Mouse (Mus musculus) kidney, postnatal 25 days (tissue): ENCODE measurements around the gene Polr2j.

Experiments used
- DNase-seq, 2 experiments: peaks; one replicate each; pipeline ENCODE4 v3.0.0; 2021; ENCODE audit warnings: mixed read lengths in 2 of 2

Polr2j gene

DNA sequence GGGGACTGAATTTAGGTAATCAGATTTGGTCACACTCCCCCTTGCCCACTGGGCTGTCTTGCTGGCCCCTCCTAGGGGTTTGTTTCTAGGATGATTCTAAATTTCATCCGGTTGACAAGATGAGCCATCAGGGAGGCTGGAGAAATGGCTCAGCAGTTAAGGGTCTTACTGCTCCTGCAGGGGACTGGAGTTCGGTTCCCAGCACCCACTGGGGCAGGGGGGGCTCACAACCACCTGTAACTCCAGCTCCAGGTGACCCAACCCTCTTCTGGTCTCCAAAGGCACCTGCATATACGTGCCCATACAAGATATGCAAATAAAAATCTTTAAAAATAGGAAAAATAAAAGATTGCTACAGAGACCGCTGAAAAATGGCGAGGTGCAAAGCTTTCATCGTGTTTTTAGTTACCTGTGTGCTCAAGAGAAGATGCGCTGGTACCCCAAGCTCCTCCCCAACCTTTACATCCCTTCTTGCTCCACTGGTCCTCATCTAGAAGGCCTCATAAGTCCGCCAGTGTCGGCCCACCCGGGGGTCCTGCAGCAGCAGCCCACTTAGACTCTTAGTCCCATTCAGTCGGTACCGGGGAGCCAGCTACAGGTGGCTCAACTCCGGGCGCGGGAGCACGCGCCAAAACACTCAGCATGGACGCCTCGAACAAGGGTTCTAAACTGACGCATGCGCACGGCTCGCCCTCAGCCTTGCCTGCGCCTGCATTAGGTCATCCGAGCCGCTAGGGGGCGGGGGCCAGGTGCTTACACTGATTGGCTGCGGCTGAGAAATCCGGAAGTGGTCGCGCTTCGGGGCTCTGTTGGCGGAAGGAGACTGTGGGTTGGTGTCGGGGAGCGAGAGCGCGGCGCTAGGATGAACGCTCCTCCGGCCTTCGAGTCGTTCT lies at the start of gene Polr2j:
Polr2j (plus strand) TSS at position 741 of the 893 bp plus-strand sequence.
- peak; percentile 97 for DNase-seq

DNA sequence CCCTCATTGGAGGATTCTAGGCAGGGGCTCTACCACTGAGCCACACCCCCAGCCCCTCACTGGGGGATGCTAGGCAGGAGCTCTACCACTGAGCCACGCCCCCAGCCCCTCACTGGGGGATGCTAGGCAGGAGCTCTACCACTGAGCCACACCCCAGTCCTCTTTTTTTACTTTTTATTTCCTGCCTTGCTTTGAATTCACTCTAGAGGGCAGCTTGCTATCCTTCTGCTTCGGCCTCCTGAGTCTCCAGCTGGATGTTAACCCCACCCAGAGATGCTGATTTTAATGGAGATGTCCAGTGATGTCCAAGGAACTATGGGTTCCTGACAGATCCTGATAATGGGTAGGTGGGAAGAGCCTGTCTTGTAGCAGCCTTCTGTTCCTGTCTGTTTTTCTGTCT lies 47.0 kb upstream of the Polr2j start:
- DNase-seq = no peak

DNA sequence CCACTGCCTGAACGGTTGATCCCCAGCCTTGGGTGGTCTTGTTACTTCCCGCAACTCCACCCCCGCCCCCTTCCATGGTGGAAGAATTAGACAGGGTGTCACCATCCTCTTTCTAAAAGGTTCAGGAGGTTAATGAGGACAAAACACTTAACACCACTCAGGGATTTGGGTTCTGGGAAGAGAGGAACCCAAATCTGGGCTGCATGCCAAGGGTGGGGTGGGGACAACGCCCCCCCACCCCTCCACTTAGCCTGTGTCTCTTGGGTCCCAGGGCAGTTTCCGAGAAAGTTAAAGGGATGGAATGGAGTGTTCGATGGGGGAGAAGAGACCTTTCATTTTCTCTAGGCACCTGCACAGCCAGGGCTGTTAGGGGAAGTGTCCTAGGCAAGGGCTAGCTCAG lies 43.4 kb upstream of the Polr2j start:
- no peak for DNase-seq

GRCm38 (mm10) chr5:136073526-136073925 lies 42.9 kb upstream of the Polr2j start:
- no peak for DNase-seq

- DNase-seq = no peak
Measured at GRCm38 (mm10) chr5:136075076-136075475, 41.4 kb upstream of the Polr2j start.

- peak in 1 of 2 experiments; percentile 23 for DNase-seq
Measured at GRCm38 (mm10) chr5:136076284-136076683, 40.1 kb upstream of the Polr2j start.

- DNase-seq = peak; percentile 49 to 58
Measured at GRCm38 (mm10) chr5:136077001-136077550, 39.4 kb upstream of the Polr2j start.

GRCm38 (mm10) chr5:136078136-136078535 lies 38.3 kb upstream of the Polr2j start:
- no peak for DNase-seq

- DNase-seq = no peak
Measured at GRCm38 (mm10) chr5:136082345-136082744, 34.1 kb upstream of the Polr2j start.

DNA sequence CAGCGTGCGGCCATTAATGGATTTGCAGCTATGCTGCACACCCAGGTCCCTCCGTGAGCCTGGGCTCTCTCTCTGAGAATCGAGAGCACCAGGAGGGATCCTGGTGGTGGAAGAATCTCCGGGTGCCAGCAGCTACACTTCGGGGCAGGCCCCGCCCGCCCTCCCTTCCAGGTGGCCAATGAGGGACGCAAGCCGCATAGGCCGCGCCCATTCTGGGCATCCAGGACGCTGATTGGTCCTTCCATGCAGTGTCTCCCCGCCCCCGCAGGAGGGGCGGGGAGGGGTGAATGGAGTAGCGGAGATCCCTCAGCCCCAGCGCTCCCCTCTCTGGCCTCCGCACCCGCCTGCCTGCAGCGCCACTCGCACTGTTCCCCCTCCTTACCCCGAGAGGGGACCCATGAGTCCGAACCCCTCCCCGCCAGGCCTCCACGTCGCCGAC lies 32.7 kb upstream of the Polr2j start, which contains the start of gene Rasa4:
Rasa4 (plus strand) TSS at position 248 of the 439 bp plus-strand sequence.
- DNase-seq = peak; percentile 94 to 97

GRCm38 (mm10) chr5:136084144-136084881 lies 32.1 kb upstream of the Polr2j start:
- no peak for DNase-seq

DNA sequence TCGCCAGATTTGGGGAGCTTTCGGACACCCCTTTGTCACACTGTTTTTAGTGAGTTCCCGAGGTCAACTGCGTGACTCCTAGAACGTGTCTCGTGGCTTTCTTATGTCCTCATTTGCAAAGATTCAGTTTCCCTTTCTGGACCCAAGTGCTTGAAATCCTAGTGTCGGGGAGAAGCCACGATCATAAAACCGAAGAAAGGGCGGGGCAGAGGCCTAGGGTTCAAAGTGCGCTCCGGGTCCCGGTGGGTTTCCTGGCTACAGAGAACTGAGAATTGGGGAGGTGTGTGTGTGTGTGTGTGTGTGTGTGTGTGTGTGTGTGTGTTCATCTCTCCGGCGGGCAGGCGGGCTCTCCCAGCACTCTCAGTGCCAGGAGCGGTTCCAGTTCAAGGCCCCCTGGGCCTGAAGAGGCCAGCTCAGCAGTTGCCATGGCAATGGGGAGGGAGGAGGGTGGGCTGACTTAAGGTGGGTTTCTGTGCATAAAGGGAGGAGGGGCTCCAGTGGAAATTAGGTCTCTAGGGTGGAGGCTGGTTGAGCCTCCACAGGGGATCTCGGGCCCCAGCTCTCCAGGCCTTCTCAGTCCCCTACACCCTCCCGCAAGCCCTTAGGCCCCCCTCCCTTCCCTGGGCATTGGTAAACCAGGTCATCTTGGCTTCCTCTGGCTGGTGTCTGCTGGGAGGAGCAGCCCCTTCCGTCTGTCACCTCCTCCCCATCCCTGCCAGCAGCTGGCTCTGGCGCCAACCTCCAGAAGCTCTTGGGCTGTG lies 31.4 kb upstream of the Polr2j start:
- DNase-seq = peak; percentile 23 to 64

DNA sequence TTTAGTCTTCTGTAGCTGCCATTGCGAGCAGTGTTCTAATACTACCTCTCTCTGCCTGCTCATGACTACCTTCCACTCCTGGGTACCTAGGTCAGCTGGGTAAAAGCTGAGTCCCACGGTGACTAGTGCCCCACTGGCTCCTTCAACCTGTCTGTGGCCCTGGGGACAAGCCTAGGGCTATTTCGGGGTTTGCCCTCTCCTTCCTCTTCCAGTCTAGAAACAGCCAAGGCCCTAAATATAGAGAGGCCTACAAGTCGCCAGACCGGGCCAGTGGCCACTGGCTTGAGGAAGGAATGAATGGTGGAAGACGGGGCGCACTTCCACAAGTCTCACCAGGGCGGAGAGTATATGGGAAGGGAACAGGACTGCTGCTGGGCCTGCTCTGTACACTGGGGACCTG lies 30.1 kb upstream of the Polr2j start:
- DNase-seq = no peak

DNA sequence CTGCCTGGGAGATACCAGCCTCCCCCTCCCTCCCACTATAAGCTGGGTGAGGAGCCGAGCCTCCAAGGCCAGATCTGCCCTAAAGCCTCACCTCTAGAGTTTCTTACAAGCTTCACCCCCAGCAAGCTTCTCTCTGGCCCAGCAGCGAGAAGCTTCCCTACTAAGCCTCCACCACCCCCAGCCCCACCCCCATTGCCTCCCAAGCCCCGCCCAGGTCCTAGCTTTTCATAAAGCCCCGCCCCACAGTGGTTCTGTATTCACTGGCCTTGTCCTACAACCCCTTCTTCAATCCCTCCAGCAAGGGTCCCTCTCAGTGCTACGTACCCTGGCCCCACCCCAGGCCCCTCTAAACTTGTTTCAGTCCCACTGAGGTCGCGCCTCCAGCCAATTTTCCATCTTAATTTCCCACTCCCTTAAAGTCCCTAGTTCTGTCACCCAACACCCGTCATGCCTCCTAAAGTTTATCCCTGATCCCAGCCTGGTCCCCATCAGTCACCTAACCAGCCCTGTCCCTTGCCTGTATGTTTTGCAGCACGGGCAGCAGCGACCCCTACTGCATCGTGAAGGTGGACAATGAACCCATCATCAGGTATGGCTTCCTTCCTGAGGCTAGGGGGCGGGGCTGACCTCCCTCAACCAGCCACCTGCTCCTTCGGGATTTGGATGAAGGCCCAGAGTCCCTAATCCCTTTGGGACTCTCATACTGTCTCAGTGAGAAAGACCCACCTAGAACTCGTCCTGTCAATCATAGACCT lies 27.4 kb upstream of the Polr2j start:
- peak in 1 of 2 experiments; percentile 28 for DNase-seq

DNA sequence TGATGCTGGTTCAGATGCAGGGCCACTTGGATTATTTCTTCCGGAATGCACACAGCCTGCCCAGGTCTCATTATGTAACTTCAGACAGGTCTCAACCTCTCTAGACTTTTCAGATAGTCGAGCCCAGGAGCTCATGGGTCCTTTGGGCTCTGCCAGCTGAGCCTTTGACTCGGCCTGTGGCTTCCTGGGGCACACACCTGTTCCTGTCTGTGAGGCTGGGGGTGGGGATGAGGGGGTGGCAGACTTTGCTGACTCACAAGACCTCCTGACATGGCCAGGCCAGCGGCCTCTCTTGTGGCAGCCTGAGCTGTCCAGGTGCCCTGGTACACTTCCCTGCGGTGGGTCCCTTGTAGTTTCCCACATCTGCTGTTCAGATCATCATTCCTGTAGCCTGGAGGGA lies 24.5 kb upstream of the Polr2j start:
- no peak for DNase-seq

DNA sequence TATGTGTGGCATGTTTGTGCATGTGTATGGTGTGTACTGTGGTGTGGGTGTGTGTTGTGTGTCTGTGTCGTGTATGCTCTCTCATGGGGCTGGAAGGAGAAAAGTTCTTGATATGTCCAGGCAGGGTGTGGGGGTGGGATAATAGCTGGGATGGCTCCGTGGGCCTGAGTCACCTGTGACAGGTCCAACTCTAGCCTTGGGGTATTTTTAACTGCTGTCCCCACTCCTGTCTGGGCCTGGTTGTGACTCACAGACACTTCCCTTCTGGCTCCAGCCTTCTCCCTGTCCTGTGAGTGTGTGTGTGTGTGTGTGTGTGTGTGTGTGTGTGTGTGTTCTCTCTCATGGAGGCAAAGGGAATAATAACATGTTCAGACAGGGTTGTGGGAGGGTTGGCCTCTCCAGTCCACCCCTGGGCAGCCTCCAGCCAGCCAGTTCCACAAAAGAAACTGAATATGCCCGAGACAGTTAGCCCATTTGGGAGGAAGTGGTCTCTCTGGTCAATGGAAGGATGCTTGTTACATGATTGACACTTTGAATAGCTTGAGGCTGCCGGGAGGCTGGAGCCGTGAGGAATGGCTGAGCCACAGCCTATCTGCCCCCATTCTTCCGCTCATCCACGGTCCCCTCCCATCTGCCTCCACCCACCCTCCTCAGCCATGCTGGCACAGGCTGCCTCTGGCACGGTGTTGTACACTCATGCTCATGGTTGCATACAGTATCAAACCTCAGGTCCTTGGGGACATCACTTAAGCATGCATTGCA lies 22.0 kb upstream of the Polr2j start:
- DNase-seq = no peak

DNA sequence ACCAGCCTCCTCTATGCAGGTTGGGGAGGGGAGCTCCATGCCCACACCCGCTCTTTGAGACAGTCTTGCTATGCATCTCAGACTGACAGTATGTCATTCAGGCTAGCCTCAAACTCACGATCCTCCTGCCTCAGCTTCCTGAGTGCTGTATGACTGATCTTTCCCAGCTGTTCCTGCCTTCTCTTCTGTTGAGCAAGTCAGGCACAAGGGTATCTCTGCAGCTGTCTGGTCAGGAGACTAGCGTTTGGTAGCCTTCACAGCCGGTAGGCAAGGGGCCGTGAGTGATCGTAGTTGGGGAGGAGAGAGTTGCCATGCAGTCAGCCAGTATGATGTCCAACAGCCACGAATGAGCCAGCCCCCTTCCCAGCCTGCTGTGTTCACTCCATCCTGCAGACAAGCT lies 21.3 kb upstream of the Polr2j start:
- no peak for DNase-seq

DNA sequence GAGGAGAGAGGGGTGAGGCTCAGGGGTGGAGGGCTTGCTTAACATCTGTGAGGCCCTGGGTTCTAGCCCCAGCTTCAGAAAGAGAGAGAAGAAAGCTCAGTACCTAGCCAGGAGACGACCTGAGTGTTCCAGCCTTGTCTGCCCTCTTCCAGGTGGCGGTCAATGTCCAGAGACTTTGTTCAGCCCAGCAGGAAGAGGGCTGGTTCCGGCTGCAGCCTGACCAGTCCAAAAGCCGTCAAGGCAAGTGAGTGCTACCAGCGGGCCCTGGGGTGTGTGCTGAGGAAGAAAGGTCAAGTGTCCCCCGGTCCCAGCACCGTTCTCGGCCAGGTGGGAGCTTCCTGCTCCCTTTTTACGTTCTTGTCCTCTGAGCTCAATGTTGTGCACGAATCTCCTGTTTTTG lies 17.9 kb upstream of the Polr2j start:
- DNase-seq = peak; percentile 51 to 83

- peak; percentile 73 to 86 for DNase-seq
Measured at GRCm38 (mm10) chr5:136102099-136102820, 14.2 kb upstream of the Polr2j start.

DNA sequence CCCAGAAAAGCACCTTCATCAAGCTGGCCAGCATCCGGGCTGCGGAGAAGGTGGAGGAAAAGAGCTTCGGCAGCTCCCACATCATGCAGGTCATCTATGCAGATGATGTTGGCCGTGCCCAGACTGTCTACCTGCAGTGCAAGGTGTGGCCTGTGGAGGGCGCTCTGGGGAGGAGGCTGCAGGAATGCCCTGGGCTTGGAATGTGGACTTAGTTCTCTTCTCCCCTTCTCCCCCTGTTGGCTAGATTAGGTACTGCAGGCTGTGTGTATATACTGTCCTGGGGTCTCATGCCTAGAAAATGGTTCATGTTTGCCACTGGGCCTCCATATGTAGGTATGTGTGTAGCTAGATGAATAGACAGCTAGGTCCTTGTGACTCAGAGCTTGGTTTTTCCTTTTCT lies 11.9 kb upstream of the Polr2j start:
- peak in 1 of 2 experiments; percentile 42 for DNase-seq
